Mouse (Mus musculus) liver, postnatal 0 days (tissue): ENCODE results near the gene Chd1l. TPM values are rescaled to one million over a fixed set of nuclear protein-coding genes. Genes with fewer than 3 reads are reported as not detected.

Experiments used
- ATAC-seq: fragments of 200-750 bp; cut with Nextera tagmentation; 2 replicates; pipeline ENCODE4 v1.8.0; 2017; ENCODE audit warnings: mild to moderate bottlenecking, moderate library complexity
- DNase-seq: peaks from one replicate; pipeline ENCODE4 v3.0.0-alpha.2; 2016
- H3K27ac ChIP-seq: fragments of 300-500 bp; sonication (generic); 2 replicates; pipeline ENCODE4 v1.5.1; 2014; ENCODE audit warnings: antibody characterized with exemption, moderate library complexity, mild to moderate bottlenecking, low read depth
- H3K27me3 ChIP-seq: fragments of 300-500 bp; sonication (generic); 2 replicates; pipeline ENCODE4 v1.6.1; 2014; ENCODE audit warnings: low read length, control low read depth, mixed read lengths; ENCODE audit not compliant: insufficient read depth
- H3K36me3 ChIP-seq: fragments of 300-500 bp; sonication (generic); replicated peaks from 2 replicates; pipeline ENCODE4 v1.6.1; 2014; ENCODE audit warnings: mild to moderate bottlenecking, control low read depth, low read length, moderate library complexity, mixed read lengths; ENCODE audit not compliant: insufficient read depth
- H3K4me1 ChIP-seq: fragments of 300-500 bp; sonication (generic); 2 replicates; pipeline ENCODE4 v1.6.1; 2014; ENCODE audit warnings: antibody characterized with exemption, mild to moderate bottlenecking, control low read depth; ENCODE audit not compliant: insufficient read depth
- H3K4me2 ChIP-seq: fragments of 300-500 bp; sonication (generic); 2 replicates; pipeline ENCODE4 v1.6.1; 2014; ENCODE audit warnings: low read depth, mild to moderate bottlenecking, low read length, moderate library complexity, mixed read lengths
- H3K4me3 ChIP-seq: fragments of 300-500 bp; sonication (generic); 2 replicates; pipeline ENCODE4 v1.5.1; 2014; ENCODE audit warnings: low read depth, low read length
- H3K9ac ChIP-seq: fragments of 300-500 bp; sonication (generic); replicated peaks from 2 replicates; pipeline ENCODE4 v1.6.1; 2014; ENCODE audit warnings: mild to moderate bottlenecking, moderate library complexity
- H3K9me3 ChIP-seq: fragments of 300-500 bp; sonication (generic); 2 replicates; pipeline ENCODE4 v1.6.1; 2016; ENCODE audit warnings: mild to moderate bottlenecking, control low read depth, low read length, mixed read lengths
- CTCF ChIP-seq: sonication (generic); IDR thresholded peaks from 2 replicates; pipeline ENCODE4 v1.5.1; 2016; ENCODE audit warnings: antibody characterized with exemption, low read depth
- EP300 ChIP-seq: IDR thresholded peaks from 2 replicates; pipeline ENCODE4 v1.6.1; 2016; ENCODE audit warnings: antibody characterized with exemption, low read depth, mild to moderate bottlenecking
- WGBS: fragments of 180-500 bp; shearing (Covaris S2); extraction: QIAGEN DNeasy Blood & Tissue Kit; methylation state at CpG from one replicate; pipeline ENCODE4 v1.1.7; 2014; ENCODE audit not compliant: insufficient replicate concordance; 5-methylcytosine and 5-hydroxymethylcytosine counted together
- polyA plus RNA-seq: library from polyadenylated mRNA; unstranded; fragments of >200 nt; fragmentation: Nextera tagmentation; extraction: Ambion mirVana; gene quantifications from 2 replicates; pipeline ENCODE4 v1.2.1, GENCODE M21; 2015

The Chd1l gene
- polyA plus RNA-seq, 1 experiment from 2014 or later = 7.1 TPM

GRCm38 (mm10) chr3:97593089-97593488 lies 16.9 kb downstream of the Chd1l start:
- WGBS = 86% methylated on average over 5 of the region's 5 CpGs

GRCm38 (mm10) chr3:97590699-97591098 lies 19.3 kb downstream of the Chd1l start:
- no peaks in the 10 kb centered on the region for H3K9me3 ChIP-seq
- H3K27me3 ChIP-seq = no peaks in the 10 kb centered on the region
- no peaks in the 10 kb centered on the region for H3K4me1 ChIP-seq
- H3K36me3 ChIP-seq = peaks cover 15% of the 10 kb centered on the region; the same call in 1 of the 2 replicates
- TF ChIP-seq CTCF = no peak
- no peak for TF ChIP-seq EP300
- no peak overlapping the region for H3K9ac ChIP-seq
- WGBS = 85% methylated on average over 8 of the region's 8 CpGs
- DNase-seq (no peak), ATAC-seq (no peak)
- no peak overlapping the region for H3K27ac ChIP-seq
- no peak overlapping the region for H3K4me3 ChIP-seq
- H3K4me2 ChIP-seq = no peak overlapping the region

More at GRCm38 (mm10) chr3:97593089-97593488, 16.9 kb downstream of the Chd1l start:
- H3K27me3 ChIP-seq = no peaks in the 10 kb centered on the region
- H3K36me3 ChIP-seq = peaks cover 8% of the 10 kb centered on the region; the same call in 1 of the 2 replicates
- no peak for ATAC-seq
- no peak for DNase-seq
- H3K27ac ChIP-seq = no peak overlapping the region
- H3K4me2 ChIP-seq = no peak overlapping the region
- H3K9me3 ChIP-seq = no peaks in the 10 kb centered on the region
- no peak overlapping the region for H3K4me3 ChIP-seq
- TF ChIP-seq EP300 = no peak
- no peak for TF ChIP-seq CTCF
- H3K9ac ChIP-seq = no peak overlapping the region
- H3K4me1 ChIP-seq = peaks cover 3% of the 10 kb centered on the region; the same call in 1 of the 2 replicates

- H3K4me2 ChIP-seq = no peak overlapping the region
- TF ChIP-seq EP300 = no peak
- TF ChIP-seq CTCF = no peak
- H3K27me3 ChIP-seq = no peaks in the 10 kb centered on the region
- 76% methylated on average over 9 of the region's 9 CpGs for WGBS
- H3K4me1 ChIP-seq = no peaks in the 10 kb centered on the region
- DNase-seq (no peak), ATAC-seq (no peak)
- no peak overlapping the region for H3K9ac ChIP-seq
- peaks cover 25% of the 10 kb centered on the region for H3K36me3 ChIP-seq
- H3K9me3 ChIP-seq = no peaks in the 10 kb centered on the region
- H3K4me3 ChIP-seq = no peak overlapping the region
- H3K27ac ChIP-seq = no peak overlapping the region
These were observed 22.3 kb downstream of the Chd1l start for GRCm38 (mm10) chr3:97587656-97588055.

- Histone ChIP-seq H3K4me2 (peak overlapping the region; percentile 59), H3K36me3 (peaks cover 37% of the 10 kb centered on the region), H3K4me3 (peak overlapping the region; percentile 17; the same call in 1 of the 2 replicates), H3K9me3 (no peaks in the 10 kb centered on the region), H3K4me1 (no peaks in the 10 kb centered on the region), H3K9ac (no peak overlapping the region), H3K27me3 (no peaks in the 10 kb centered on the region), H3K27ac (no peak overlapping the region)
- TF ChIP-seq EP300 (no peak), CTCF (peak; percentile 87)
- 58% methylated on average over 18 of the region's 18 CpGs for WGBS
- peak; percentile 72 for ATAC-seq
- DNase-seq = peak; percentile 80
These were observed 24.4 kb downstream of the Chd1l start for GRCm38 (mm10) chr3:97585383-97586160.

- H3K36me3 ChIP-seq = peaks cover 2% of the 10 kb centered on the region; the same call in 1 of the 2 replicates
- H3K27ac ChIP-seq = no peak overlapping the region
- H3K4me3 ChIP-seq = no peak overlapping the region
- 85% methylated on average over 9 of the region's 9 CpGs for WGBS
- no peaks in the 10 kb centered on the region for H3K27me3 ChIP-seq
- no peaks in the 10 kb centered on the region for H3K4me1 ChIP-seq
- no peak overlapping the region for H3K4me2 ChIP-seq
- ATAC-seq (no peak), DNase-seq (no peak)
- TF ChIP-seq CTCF (no peak), EP300 (no peak)
- H3K9me3 ChIP-seq = no peaks in the 10 kb centered on the region
- no peak overlapping the region for H3K9ac ChIP-seq
These were observed 36.2 kb downstream of the Chd1l start for GRCm38 (mm10) chr3:97573807-97574206.

- Histone ChIP-seq H3K9me3 (no peaks in the 10 kb centered on the region), H3K4me2 (no peak overlapping the region), H3K27ac (no peak overlapping the region), H3K27me3 (no peaks in the 10 kb centered on the region), H3K4me1 (no peaks in the 10 kb centered on the region), H3K4me3 (no peak overlapping the region), H3K36me3 (peaks cover 6% of the 10 kb centered on the region), H3K9ac (no peak overlapping the region)
- DNase-seq (no peak), ATAC-seq (no peak)
- TF ChIP-seq EP300 (no peak), CTCF (no peak)
- 79% methylated on average over 5 of the region's 5 CpGs for WGBS
These were observed 45.4 kb downstream of the Chd1l start for GRCm38 (mm10) chr3:97564588-97564987.

- Histone ChIP-seq H3K4me2 (no peak overlapping the region), H3K4me1 (no peaks in the 10 kb centered on the region), H3K27me3 (no peaks in the 10 kb centered on the region), H3K4me3 (no peak overlapping the region), H3K9ac (no peak overlapping the region), H3K36me3 (peaks cover 2% of the 10 kb centered on the region; the same call in 1 of the 2 replicates), H3K9me3 (no peaks in the 10 kb centered on the region), H3K27ac (no peak overlapping the region)
- no peak for TF ChIP-seq CTCF
- no peak for TF ChIP-seq EP300
- WGBS = 81% methylated on average over 5 of the region's 5 CpGs
- ATAC-seq (no peak), DNase-seq (no peak)
These were observed 51.4 kb downstream of the Chd1l start for GRCm38 (mm10) chr3:97558554-97558953.
